Comparison of ENCODE assay signal across 9 mouse cellular contexts in the genomic region with DNA sequence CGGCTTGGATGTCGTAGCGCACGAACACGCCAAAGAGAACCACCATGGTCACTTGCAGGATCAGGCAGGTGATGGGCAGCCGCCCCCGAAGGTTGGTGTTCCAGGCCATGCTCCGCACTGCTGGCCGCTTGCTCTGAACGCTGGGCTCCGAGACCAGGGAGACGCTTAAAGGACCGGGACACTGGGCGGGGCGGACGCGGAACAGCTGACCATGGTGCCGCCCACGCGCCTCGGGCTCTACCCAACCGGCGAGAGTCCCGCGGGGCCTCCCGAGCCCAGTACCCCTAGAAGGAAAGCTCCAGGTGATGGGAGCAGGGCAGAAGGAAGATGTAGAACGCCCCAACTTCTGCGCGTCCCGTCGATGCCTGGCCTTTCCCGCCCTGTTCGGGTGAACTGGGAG. TPM values are rescaled to one million over a fixed set of nuclear protein-coding genes. Genes with fewer than 3 reads are reported as not detected.
A peak's percentile ranks its signal among the peaks of the same experiment; 100 is the strongest.
DNase-seq lines count a peak whose midpoint lies in the region; ATAC-seq lines count a peak whose summit lies in the region.
"Had no signal": no experiment of that assay in that cellular context is flagged by ENCODE, and none has a peak within 500 bp of the region (broad histone marks: within the 10 kb centered on the region; RNA-seq: fewer than 3 reads in every experiment).

A gene (minus strand): TSS at position 240 of the 400 bp plus-strand sequence.

- H3K4me2 ChIP-seq in heart, embryonic 15.5 days: peak within 1 kb of the TSS; percentile 55
- H3K4me2 ChIP-seq in liver, embryonic 13.5 days: 0 out of 2 replicates have a peak within 1 kb of the TSS, but pooled peaks have one; percentile 14

- H3K4me1 ChIP-seq in heart, embryonic 15.5 days (replicated peaks): peaks cover 7% of the 10 kb centered on the region
- peaks cover 10% of the 10 kb centered on the region for H3K4me1 ChIP-seq in hindbrain, embryonic 10.5 days (replicated peaks)
- no peaks in the 10 kb centered on the region for H3K4me1 ChIP-seq in liver, embryonic 13.5 days (replicated peaks)

- no peaks in the 10 kb centered on the region for H3K36me3 ChIP-seq in heart, embryonic 15.5 days
- no peaks in the 10 kb centered on the region for H3K36me3 ChIP-seq in hindbrain, embryonic 10.5 days
- H3K36me3 ChIP-seq in liver, embryonic 13.5 days: no peaks in the 10 kb centered on the region

- H3K27me3 ChIP-seq in heart, embryonic 15.5 days: peaks cover 67% of the 10 kb centered on the region
- peaks cover 70% of the 10 kb centered on the region for H3K27me3 ChIP-seq in hindbrain, embryonic 10.5 days (ENCODE audit: insufficient read depth, poor library complexity, severe bottlenecking)
- peaks cover 69% of the 10 kb centered on the region for H3K27me3 ChIP-seq in liver, embryonic 13.5 days

- DNase-seq in heart, postnatal 4 days: no peak
- DNase-seq in adrenal gland, adult 2 months: peak; percentile 42
- DNase-seq in hindbrain, embryonic 10.5 days (ENCODE audit: low spot score): no peak
- no peak for DNase-seq in liver, embryonic 13.5 days
- DNase-seq in ovary, adult 18-20 months (ENCODE audit: low spot score): no peak
- DNase-seq in ovary, postnatal 14 days (ENCODE audit: low spot score): no peak
- no peak for DNase-seq in frontal cortex, postnatal 36 days (ENCODE audit: low spot score in 2 of 2)

- 8% methylated on average over 33 of the region's 33 CpGs for WGBS in heart, embryonic 15.5 days
- 9% methylated on average over 33 of the region's 33 CpGs for WGBS in hindbrain, embryonic 10.5 days
- WGBS in liver, embryonic 13.5 days (ENCODE audit: insufficient replicate concordance): 10% methylated on average over 33 of the region's 33 CpGs

- H3K4me3 ChIP-seq in heart, embryonic 15.5 days: peak within 1 kb of the TSS; percentile 33
- H3K4me3 ChIP-seq in hindbrain, embryonic 10.5 days: peak within 1 kb of the TSS; percentile 40
- no peak within 1 kb of the TSS for H3K4me3 ChIP-seq in liver, embryonic 13.5 days (replicated peaks)

- H3K9ac ChIP-seq in heart, embryonic 15.5 days: no peak within 1 kb of the TSS
- H3K9ac ChIP-seq in liver, embryonic 13.5 days: no peak within 1 kb of the TSS

- no peak for ATAC-seq in heart, embryonic 15.5 days (replicated peaks; ENCODE audit: insufficient number of reproducible peaks, insufficient read depth, low FRiP score, low read depth)
- no peak for ATAC-seq in liver, embryonic 13.5 days (ENCODE audit: low read depth)

- H3K27ac ChIP-seq in heart, embryonic 15.5 days: no peak within 1 kb of the TSS
- no peak within 1 kb of the TSS for H3K27ac ChIP-seq in hindbrain, embryonic 10.5 days
- no peak within 1 kb of the TSS for H3K27ac ChIP-seq in liver, embryonic 13.5 days

- H3K9me3 ChIP-seq in heart, embryonic 15.5 days (replicated peaks): no peaks in the 10 kb centered on the region
- H3K9me3 ChIP-seq in hindbrain, embryonic 10.5 days: no peaks in the 10 kb centered on the region
- H3K9me3 ChIP-seq in liver, embryonic 13.5 days (replicated peaks): no peaks in the 10 kb centered on the region

RNA-seq across cellular contexts. Expression of the gene that starts here (rescaled TPM):
- 0.10 TPM in 1 of 2 replicates, not detected in the other for polyA plus RNA-seq in heart, embryonic 15.5 days (2015; fragmentation: Nextera tagmentation; extraction: Ambion mirVana)
- total RNA-seq in heart, postnatal 4 days (2021): not detected
- 10 to 100 TPM; 25.7 to 44.4 TPM for total RNA-seq in adrenal gland, adult 2 months (2021)
- 0.67 and 10.0 TPM in 2 replicates for polyA plus RNA-seq in adrenal gland, adult 2 months (2012; rRNA removed)
- polyA plus RNA-seq in hindbrain, embryonic 10.5 days (2016; fragmentation: Nextera tagmentation; extraction: Ambion mirVana): 0.12 and 0.67 TPM in 2 replicates
- polyA plus RNA-seq in liver, embryonic 13.5 days (2015; fragmentation: Nextera tagmentation; extraction: Ambion mirVana): 0.09 TPM in 1 of 2 replicates, not detected in the other
- total RNA-seq: CH12.LX had no signal

Comparison
In these comparisons a context has a peak if more than half of its experiments do, and no peak if none do; other contexts are left out.
1. RNA of the gene that starts here (total RNA-seq): 25.7 to 44.4 TPM in adrenal gland, adult 2 months; not detected in heart, postnatal 4 days; every median in the first group is over 10 times any median in the second.